Mouse (Mus musculus) intestine, embryonic 14.5 days (tissue): Measurements from ENCODE around the gene Fbrsl1. TPM values are rescaled to one million over a fixed set of nuclear protein-coding genes. Genes with fewer than 3 reads are reported as not detected.
"Not testable (repeated sequence)": the region's sequence is repeated elsewhere in the genome, so short reads cannot be mapped to it uniquely, and the experiment has no call there.

Experiments
- ATAC-seq: fragments of 200-750 bp; cut with Nextera tagmentation; replicated peaks from 2 replicates; pipeline ENCODE4 v1.8.0; 2017; ENCODE audit warnings: low read depth, moderate number of reproducible peaks, moderate TSS enrichment, moderate library complexity; ENCODE audit not compliant: low FRiP score, low TSS enrichment
- DNase-seq: peaks from one replicate; pipeline ENCODE4 v3.0.0-alpha.2; 2018; ENCODE audit warnings: low spot score
- H3K27ac ChIP-seq: fragments of 300-500 bp; sonication (generic); 2 replicates; pipeline ENCODE4 v1.5.1; 2014; ENCODE audit warnings: low read depth, mild to moderate bottlenecking, control low read depth
- H3K27me3 ChIP-seq: fragments of 300-500 bp; sonication (generic); replicated peaks from 2 replicates; pipeline ENCODE4 v1.6.1; 2014; ENCODE audit warnings: low read length, control low read depth; ENCODE audit not compliant: control insufficient read depth, insufficient read depth
- H3K36me3 ChIP-seq: fragments of 300-500 bp; sonication (generic); 2 replicates; pipeline ENCODE4 v1.6.1; 2014; ENCODE audit warnings: low read length, control low read depth; ENCODE audit not compliant: control insufficient read depth, insufficient read depth
- H3K4me1 ChIP-seq: fragments of 300-500 bp; sonication (generic); replicated peaks from 2 replicates; pipeline ENCODE4 v1.6.1; 2014; ENCODE audit warnings: low read length, control low read depth, mixed read lengths; ENCODE audit not compliant: control insufficient read depth, insufficient read depth
- H3K4me2 ChIP-seq: fragments of 300-500 bp; sonication (generic); 2 replicates; pipeline ENCODE4 v1.6.1; 2014; ENCODE audit warnings: low read length
- H3K4me3 ChIP-seq: fragments of 300-500 bp; sonication (generic); 2 replicates; pipeline ENCODE4 v1.5.1; 2014; ENCODE audit warnings: low read depth, low read length, control low read depth, mixed read lengths
- H3K9ac ChIP-seq: fragments of 300-500 bp; sonication (generic); 2 replicates; pipeline ENCODE4 v1.6.1; 2014; ENCODE audit warnings: mild to moderate bottlenecking, low read length
- H3K9me3 ChIP-seq: fragments of 300-500 bp; sonication (generic); 2 replicates; pipeline ENCODE4 v1.6.1; 2016; ENCODE audit warnings: low read length, control low read depth; ENCODE audit not compliant: control insufficient read depth
- WGBS: fragments of 180-500 bp; shearing (Covaris S2); extraction: QIAGEN DNeasy Blood & Tissue Kit; methylation state at CpG from one replicate; pipeline ENCODE4 v1.1.7; 2014; 5-methylcytosine and 5-hydroxymethylcytosine counted together
- polyA plus RNA-seq: library from polyadenylated mRNA; unstranded; fragments of >200 nt; fragmentation: Nextera tagmentation; extraction: Ambion mirVana; gene quantifications from 2 replicates; pipeline ENCODE4 v1.2.1, GENCODE M21; 2014

Gene Fbrsl1
- polyA plus RNA-seq, 1 experiment from 2014 or later, result 13.3 TPM

- H3K4me3 ChIP-seq, result no peak overlapping the region
- H3K4me1 ChIP-seq, result peaks cover 9% of the 10 kb centered on the region
- no peaks in the 10 kb centered on the region for H3K27me3 ChIP-seq
- H3K27ac ChIP-seq, result no peak overlapping the region
- no peak for ATAC-seq
- no peak overlapping the region for H3K9ac ChIP-seq
- no peaks in the 10 kb centered on the region for H3K9me3 ChIP-seq
- DNase-seq, result no peak
- 94% methylated on average over 2 of the region's 2 CpGs for WGBS
- no peak overlapping the region for H3K4me2 ChIP-seq
- 0 out of 2 replicates have a peak, but pooled peaks cover 3% of the 10 kb centered on the region for H3K36me3 ChIP-seq
Observed at GRCm38 (mm10) chr5:110444509-110444908, 3.8 kb downstream of the Fbrsl1 start.

- peaks cover 15% of the 10 kb centered on the region for H3K4me1 ChIP-seq
- no peak overlapping the region for H3K9ac ChIP-seq
- no peak overlapping the region for H3K4me2 ChIP-seq
- H3K27ac ChIP-seq, result no peak overlapping the region
- H3K4me3 ChIP-seq, result no peak overlapping the region
- H3K9me3 ChIP-seq, result no peaks in the 10 kb centered on the region
- ATAC-seq (no peak), DNase-seq (no peak)
- no peaks in the 10 kb centered on the region for H3K27me3 ChIP-seq
- 87% methylated on average over 3 of the region's 3 CpGs for WGBS
- H3K36me3 ChIP-seq, result 0 out of 2 replicates have a peak, but pooled peaks cover 3% of the 10 kb centered on the region
Observed at GRCm38 (mm10) chr5:110442966-110443590, 5.2 kb downstream of the Fbrsl1 start.

GRCm38 (mm10) chr5:110439565-110440310 lies 8.6 kb downstream of the Fbrsl1 start:
- DNase-seq (no peak), ATAC-seq (no peak)
- Histone ChIP-seq H3K27ac (no peak overlapping the region), H3K9ac (no peak overlapping the region), H3K9me3 (no peaks in the 10 kb centered on the region), H3K4me2 (no peak overlapping the region), H3K36me3 (no peaks in the 10 kb centered on the region), H3K4me3 (no peak overlapping the region), H3K4me1 (peaks cover 10% of the 10 kb centered on the region), H3K27me3 (no peaks in the 10 kb centered on the region)
- 80% methylated on average over 3 of the region's 3 CpGs for WGBS

GRCm38 (mm10) chr5:110438591-110438990 lies 9.7 kb downstream of the Fbrsl1 start:
- no peak overlapping the region for H3K4me3 ChIP-seq
- no peak for ATAC-seq

GRCm38 (mm10) chr5:110437632-110438261 lies 10.6 kb downstream of the Fbrsl1 start:
- WGBS, result 55% methylated on average over 6 of the region's 6 CpGs
- no peaks in the 10 kb centered on the region for H3K27me3 ChIP-seq
- no peaks in the 10 kb centered on the region for H3K9me3 ChIP-seq

More at GRCm38 (mm10) chr5:110438591-110438990, 9.7 kb downstream of the Fbrsl1 start:
- no peak for DNase-seq
- no peak overlapping the region for H3K4me2 ChIP-seq
- no peak overlapping the region for H3K9ac ChIP-seq
- H3K4me1 ChIP-seq, result peaks cover 10% of the 10 kb centered on the region
- no peaks in the 10 kb centered on the region for H3K27me3 ChIP-seq
- H3K9me3 ChIP-seq, result no peaks in the 10 kb centered on the region
- 77% methylated on average over 3 of the region's 3 CpGs for WGBS
- H3K27ac ChIP-seq, result no peak overlapping the region
- no peaks in the 10 kb centered on the region for H3K36me3 ChIP-seq

GRCm38 (mm10) chr5:110436166-110436565 lies 12.1 kb downstream of the Fbrsl1 start:
- not testable (repeated sequence) for H3K4me3 ChIP-seq, H3K27ac ChIP-seq, H3K27me3 ChIP-seq, H3K9ac ChIP-seq, DNase-seq, ATAC-seq, H3K9me3 ChIP-seq, H3K4me2 ChIP-seq
- Histone ChIP-seq H3K4me1 (peaks cover 10% of the 10 kb centered on the region), H3K36me3 (peaks cover 15% of the 10 kb centered on the region)
- WGBS, result 61% methylated on average over 5 of the region's 5 CpGs

More at GRCm38 (mm10) chr5:110437632-110438261, 10.6 kb downstream of the Fbrsl1 start:
- Histone ChIP-seq H3K27ac (no peak overlapping the region), H3K9ac (no peak overlapping the region), H3K4me1 (peaks cover 10% of the 10 kb centered on the region), H3K4me3 (no peak overlapping the region), H3K36me3 (peaks cover 1% of the 10 kb centered on the region; the same call in 1 of the 2 replicates), H3K4me2 (no peak overlapping the region)
- DNase-seq (no peak), ATAC-seq (no peak)

GRCm38 (mm10) chr5:110434816-110435215 lies 13.5 kb downstream of the Fbrsl1 start:
- Histone ChIP-seq H3K4me3 (no peak overlapping the region), H3K4me1 (peaks cover 10% of the 10 kb centered on the region), H3K27me3 (no peaks in the 10 kb centered on the region), H3K36me3 (peaks cover 27% of the 10 kb centered on the region), H3K9me3 (no peaks in the 10 kb centered on the region), H3K4me2 (no peak overlapping the region), H3K9ac (no peak overlapping the region), H3K27ac (no peak overlapping the region)
- DNase-seq (no peak), ATAC-seq (no peak)

GRCm38 (mm10) chr5:110429045-110429444 lies 19.3 kb downstream of the Fbrsl1 start:
- Histone ChIP-seq H3K27ac (no peak overlapping the region), H3K4me3 (no peak overlapping the region), H3K27me3 (no peaks in the 10 kb centered on the region), H3K4me2 (no peak overlapping the region), H3K9ac (no peak overlapping the region), H3K36me3 (peaks cover 30% of the 10 kb centered on the region), H3K9me3 (no peaks in the 10 kb centered on the region), H3K4me1 (no peaks in the 10 kb centered on the region)
- DNase-seq, result peak; percentile 78
- ATAC-seq, result peak; percentile 83
- WGBS, result 42% methylated on average over 9 of the region's 9 CpGs
